Mouse (Mus musculus) thymus, postnatal 14 days (tissue): ENCODE data around the gene Psmb5.
A peak's percentile ranks its signal among the peaks of the same experiment; 100 is the strongest.

Source experiments
- DNase-seq: peaks from one replicate; pipeline ENCODE4 v3.0.0; 2021

The Psmb5 gene

DNA sequence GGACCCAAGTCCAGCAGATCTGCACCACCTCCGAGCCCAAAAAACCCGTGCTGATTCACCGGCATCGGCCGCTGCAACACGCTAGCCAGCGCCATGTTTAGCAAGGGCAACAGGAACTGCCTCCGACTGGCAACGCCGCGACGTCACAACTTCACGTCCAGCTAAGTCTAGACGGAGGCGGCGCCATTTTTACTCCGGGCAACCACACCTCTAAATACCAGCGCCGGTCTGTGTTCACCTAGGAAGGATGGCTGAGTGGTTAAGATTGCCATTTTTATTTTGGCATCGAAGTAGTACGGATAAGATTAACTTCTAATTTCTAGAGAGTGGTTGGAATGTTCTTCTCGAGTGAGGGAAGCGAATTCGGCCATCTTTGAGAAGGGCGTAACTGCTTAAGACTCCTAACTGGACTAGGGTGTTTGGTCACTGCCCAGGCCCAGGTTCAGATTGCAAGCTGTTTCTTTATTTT, at the start of gene Psmb5:
TSS of gene Psmb5 (minus strand) at position 126 of the 469 bp plus-strand sequence.
- DNase-seq = peak; percentile 89

DNA sequence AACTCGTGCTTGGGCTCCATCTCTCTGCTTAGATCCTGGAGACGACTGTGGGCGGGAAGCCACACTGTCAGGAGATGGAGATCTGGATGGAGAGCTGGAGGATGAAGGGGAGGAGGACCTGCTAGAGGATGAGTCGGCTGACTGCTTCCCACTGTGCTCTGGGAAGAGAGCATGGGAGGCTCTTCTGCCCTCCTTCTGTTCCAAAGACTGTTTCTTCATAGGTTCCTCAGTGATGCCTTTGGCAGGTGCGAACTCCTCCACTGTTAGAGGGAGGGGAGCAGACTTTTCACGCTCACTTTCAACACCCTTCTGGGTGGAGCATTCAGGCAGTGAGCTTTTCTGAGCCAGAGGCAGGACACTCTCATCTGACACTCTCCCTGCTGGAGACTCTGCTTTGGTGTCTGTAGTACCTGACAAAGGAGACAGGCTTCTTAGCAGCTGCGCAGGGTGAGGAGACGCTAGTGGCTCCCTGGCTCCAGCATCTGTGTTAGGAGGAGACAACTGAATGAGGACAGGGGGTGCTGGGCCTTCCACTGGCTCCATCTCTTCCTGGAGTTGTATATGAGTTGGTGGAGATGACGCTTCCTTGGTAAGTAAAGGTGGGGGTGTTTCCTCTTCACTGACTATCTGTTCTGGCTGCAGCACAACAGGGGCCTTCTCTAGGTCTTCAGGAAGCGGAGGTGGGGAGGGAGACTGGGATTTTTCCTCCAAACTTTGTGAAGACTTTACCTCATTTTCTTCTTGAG, 46.8 kb upstream of the Psmb5 start:
- DNase-seq = no peak

DNA sequence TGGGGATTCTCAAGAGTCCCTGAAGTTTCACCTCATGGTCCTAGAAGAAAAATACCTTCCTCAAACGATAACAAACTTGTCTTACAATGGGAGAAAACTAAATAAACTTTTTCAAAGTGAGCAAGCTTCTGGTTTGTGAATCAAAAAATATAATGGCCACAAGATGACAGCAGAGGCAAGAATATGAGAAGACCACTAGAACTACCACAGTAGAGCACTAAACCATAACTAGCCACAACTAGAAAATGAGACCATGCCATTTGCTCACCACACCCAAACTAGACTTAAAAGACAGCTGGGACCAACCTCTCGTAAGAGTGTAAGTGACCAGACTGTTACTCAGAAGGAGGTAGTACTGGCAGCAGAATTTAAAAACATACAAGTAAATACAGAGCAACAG, 42.2 kb upstream of the Psmb5 start:
- no peak for DNase-seq

DNA sequence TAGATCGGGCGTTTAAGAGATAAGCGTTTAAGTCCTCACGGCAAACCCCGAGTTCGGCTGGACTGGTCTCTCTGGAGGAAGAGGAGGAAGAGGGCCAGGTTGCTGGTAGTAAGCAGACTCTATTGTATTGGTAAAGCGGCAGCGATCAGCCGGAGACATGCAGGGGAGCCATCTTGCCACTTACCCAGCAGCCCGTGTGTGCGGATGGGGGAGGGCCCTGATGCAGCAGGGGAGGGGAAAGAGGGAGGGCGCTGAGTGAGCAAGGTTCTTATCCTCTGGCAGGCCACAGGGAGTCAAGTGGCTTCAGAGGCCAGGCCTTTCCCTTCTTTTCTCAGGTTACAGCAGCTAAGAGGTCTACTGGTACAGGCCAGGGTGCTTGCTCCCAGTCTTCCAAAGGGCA, 35.7 kb upstream of the Psmb5 start:
- peak; percentile 89 for DNase-seq

DNA sequence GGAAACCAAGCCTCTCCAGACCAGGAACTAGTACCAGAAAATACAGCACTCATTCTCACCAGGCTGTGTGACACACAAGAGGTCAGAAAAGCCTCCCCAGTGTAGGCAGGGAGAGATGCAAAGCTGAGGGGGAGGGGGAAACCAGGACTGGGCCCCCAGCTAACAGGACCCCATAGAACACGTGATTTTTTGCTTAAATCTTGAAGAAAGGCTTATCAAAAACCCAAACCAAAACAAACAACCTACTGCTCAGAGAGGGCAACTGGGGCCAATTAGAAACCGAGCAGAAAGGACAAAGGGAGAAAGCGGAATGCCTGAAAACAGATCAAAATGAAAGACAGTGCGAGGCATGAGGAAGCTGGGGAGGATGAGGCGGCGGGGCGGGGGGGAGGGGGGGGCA, 35.0 kb upstream of the Psmb5 start:
- DNase-seq = no peak

DNA sequence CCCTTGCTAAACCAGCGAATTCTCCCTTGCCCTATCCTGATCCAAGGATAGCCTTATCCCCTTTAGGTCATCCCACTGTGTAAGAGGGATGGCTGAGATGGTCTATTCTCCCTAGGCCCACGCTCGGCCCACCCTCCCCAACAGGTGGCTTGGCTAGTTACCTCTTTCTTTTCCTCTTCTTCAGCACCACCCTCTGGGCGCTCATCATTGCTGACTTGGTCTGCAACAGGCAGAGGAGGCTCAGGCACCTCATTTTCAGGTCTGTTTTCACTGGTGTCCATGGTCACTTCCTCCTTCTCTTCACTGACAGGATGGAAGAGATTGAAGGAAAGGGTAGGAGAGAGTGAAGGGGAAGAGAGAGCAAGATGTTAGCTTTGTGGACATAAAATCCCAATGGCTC, 33.7 kb upstream of the Psmb5 start:
- no peak for DNase-seq

DNA sequence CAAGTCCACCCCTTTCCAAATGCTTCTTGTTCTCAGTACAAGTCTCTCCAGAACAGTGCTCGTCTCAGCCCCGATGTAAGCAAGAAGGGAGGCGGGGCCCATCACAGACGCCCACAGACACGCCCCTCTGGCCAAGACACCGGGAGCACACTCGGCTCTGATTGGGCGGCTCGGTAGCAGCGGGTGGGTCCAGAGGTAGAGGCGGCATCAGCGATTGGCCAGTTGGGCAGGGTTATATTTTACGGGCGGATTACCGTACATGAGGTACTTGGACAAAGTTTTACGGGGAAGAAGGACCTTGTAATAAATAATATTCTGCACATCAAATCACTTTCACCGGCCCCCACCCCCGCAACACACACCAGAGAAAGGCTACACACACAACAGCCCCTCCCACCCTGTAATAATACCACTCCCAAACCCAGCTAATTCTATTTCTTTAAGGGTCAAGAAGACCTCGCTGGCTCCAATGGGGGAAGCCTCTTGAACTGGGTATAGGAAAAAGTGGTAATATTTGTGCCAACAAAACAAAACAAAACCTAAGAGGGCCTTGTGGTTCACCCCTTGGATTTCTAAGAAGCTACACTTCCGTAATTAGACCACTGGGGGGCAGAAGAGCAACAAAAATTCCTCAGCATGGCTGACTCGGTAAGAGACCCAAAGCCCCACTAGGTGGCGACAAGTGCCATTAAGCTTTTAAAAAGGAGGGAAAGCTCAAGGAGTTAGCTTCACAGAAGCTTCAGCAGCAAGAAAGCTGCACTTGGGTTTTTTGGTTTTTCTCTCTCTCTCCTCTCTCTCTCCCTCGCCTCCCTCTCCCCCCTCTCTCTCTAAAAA, 33.0 kb upstream of the Psmb5 start:
- DNase-seq = peak; percentile 90

DNA sequence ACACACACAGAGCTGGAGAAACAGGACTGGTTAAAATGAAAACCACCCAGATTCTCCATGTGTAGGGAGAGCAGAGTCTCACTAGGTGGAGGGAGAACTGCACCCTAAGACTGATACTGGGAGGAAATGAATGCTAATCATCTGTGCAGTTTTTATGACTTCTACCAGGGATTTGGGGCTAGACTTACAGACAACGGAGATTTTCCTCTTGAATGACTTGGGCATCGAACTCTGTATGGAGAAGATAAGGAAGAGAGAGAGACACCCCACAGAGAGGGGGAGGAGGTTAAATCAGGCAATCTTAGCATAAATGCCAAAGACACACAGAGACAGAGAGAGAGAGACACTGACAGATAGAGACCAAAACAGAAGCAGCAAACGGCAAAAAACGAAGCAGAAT, 30.1 kb upstream of the Psmb5 start:
- no peak for DNase-seq

DNA sequence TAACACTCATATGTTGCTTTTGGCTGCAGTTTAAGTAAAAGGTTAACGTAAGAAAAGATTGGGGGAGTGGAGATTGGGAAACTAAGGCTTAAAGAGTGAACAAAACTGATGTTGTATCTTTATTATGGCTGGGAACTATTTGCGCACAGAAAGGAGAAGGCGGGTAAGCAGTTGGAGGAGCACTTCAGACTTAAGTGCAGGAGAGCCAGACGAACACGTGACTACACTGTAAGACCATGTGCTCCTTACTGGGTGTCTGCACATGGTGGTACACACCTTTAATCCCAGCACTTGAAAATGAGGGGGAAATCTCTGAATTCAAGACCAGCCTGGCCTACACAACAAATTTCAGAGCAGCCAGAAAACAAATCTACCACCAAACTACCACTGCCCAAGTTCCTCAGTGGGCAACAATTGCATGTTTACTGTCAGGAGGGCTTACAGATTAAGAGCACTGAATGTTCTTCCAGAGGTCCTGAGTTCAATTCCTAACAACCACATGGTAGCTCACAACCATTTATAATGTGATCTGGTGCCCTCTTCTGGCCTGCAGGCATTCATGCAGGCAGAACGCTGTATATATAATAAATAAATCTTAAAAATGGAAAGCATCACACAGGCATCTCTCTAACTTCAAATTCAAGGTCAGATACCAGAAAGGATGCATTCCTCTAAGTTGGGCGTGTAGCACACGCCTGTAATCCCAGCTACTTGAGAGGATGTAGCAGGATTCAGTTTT, 29.2 kb upstream of the Psmb5 start:
- DNase-seq = no peak

DNA sequence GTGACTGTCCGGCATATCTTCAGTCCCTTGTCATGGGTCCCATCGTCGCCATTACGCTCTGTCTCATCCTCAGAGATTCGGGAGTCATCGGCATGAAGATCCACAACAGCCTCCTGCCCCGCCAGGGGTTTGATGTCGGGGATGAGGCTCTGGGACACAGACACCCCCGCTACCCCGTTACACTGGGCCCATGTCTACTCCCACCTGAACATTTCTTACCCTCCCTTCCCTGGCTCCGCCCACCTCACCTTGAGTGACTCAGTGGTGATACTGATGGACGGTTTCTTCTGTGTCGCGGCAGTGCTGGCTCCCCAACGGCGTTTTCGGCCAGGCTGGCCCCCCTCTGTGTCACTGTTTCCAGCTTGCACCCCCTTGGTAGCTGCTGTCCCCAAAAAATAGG, 28.6 kb upstream of the Psmb5 start:
- DNase-seq = no peak

DNA sequence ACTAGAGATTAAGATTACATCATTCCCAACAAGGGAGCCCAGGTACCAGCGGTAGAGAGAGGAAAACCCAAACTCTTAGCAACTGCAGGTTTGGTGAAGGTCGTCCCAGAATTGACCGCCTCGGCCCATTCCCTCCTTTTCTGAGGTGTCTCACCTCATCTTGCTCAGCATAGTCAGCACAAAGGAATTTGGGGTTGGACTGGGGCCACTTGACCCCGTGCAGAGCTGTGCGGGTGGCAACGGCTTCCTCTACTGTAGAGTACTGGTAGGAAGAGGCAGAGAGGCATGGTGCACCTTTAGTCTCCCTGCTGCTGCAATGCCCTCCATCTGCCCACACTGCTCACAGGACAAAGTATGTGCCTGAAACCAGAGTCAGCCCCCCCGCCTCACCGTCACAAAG, 26.5 kb upstream of the Psmb5 start:
- DNase-seq = no peak

DNA sequence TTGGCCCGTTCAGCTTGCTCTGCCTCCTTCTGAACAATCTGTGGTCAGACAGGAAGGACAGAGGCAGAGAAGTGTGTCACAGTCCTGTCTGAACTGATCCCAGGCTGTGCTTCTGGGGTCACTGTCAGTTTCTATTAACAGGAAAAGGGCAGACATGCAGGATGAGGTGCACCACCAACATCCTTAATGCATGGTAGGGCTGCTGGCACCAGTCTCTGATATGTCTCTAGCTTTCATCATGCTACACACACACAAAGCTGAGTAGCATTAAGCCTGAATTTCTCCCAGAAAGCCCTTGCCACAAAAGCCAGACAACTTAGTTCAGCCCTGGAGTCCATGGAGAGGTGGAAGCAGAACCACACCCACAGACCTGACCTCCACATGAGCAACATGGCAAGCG, 25.2 kb upstream of the Psmb5 start:
- no peak for DNase-seq

DNA sequence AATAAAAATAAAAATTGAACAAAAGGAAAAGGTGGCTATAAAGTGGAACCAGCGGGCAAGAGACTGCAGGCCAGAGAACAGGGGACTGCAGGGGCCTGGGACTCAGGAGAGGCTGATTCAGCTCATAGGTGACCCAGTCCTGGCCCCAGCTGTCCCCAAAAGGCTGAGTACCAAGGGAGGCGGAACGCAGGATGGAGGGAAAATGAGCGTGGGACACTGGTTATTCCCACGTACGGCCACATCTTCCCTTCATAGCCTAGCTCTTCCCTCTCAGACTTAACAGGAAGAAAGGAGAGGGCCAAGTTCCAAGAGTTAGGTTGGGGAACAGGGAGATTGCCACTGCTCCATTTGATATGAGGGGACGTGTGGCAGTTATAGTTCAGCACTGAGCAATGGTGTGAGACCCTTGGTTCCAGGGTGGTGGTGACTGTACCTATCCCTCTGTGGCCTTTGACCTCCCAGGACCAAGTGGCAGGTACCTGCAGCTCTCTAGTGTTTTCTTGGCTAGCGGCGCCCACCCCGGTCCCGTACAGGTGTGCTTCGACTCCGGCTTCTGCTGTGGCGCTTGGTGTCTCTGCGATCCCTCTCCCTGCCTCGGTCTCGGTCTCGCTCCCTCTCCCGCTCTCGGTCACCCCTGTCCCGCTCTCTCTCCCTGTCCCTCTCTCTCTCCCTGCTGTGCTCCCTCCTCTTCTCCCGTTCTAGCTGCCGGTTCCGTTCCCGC, 24.6 kb upstream of the Psmb5 start:
- no peak for DNase-seq

DNA sequence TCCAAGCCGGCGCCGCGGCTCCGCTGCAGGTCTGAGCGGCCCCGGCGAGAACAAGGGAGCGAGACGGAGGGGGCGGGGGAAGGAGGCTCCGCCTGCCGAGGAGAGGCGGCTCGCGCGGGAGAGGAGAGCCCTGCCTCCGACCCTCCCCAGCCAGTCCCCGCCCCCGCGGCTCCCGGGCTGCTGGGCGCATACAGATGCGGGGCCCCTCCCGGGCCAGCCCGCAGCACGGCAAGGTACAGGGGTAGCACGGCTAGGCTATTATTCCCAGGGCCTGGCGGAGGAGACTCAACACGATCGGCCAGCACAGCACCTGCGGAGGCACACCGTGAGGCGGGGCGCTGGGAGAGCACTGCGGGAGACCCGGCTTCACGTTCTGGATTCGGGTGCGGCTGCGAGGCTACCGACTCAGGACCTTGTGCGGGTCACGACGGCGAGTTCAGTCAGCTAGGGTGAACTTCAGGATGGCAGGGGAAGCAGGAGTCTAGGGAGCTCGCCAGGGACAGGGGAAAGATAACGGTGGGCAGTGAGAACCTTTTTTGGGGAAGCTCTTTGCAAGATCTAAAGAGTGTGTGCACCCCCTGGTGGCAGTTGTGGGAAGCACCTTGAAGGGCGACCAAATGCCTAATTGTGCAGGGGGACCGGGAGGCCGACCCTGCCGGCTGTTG, 23.6 kb upstream of the Psmb5 start, which contains the start of gene Cdh24:
TSS of gene Cdh24 (minus strand) at position 60 of the 665 bp plus-strand sequence.
- peak; percentile 96 for DNase-seq

DNA sequence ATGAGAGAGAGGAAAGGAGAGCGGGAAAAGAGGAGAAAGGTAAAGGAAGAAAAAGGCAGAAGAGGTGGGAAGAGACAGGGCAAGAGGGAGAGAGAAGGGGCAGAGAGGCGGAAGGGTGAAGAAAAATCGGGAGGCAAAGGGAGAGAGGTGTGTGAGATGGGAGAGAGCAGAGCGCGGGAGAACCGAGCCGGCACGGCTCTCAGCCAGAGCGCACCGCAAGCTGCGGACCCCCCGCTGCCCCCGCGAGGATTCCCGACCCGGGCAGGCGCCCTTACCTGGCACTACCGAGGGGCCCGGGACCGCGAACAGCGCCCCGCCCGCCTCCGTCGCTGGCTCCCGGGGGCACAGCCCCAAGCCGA, 23.1 kb upstream of the Psmb5 start, which contains the start of gene Gm17606:
TSS of gene Gm17606 (plus strand) at position 7 of the 359 bp plus-strand sequence.
- DNase-seq = no peak

DNA sequence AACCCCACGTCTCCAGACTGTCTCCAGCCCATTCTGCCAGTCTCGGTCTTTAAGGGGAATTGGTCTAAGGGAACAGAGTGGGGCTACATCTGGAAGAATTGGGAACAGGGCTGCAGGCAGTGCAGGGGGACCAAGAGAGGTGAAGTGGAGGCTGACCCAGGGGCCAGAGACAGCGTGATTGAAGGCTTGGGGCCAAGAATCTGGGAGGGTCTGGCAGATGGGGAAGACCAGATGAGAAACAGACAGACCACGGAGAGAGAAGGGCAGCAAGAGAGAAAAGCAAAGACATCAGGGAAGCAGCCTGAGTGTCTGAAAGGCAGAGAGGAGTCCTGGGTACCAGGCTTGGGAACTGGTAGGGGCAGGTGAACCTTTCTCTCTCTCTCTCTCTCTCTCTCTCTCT, 22.3 kb upstream of the Psmb5 start:
- DNase-seq = no peak

DNA sequence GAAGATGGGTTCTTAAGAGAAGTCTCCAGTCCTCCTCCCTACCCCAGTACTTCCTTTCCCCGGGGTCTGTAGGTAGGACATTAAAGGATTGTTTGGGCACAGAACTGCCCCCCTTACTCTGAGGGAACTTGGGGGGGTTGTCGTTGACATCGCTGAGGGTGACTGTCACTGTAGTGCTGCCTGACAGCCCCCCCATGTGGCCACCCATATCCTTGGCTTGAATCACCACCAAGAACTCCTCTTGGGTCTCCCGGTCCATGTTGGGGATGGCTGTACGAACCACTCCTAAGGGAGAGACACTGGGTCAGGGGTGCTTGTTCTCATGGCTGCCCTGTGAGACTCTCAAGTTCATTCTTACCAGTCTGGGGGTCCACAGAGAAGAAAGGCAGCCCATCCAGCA, 20.4 kb upstream of the Psmb5 start:
- peak; percentile 44 for DNase-seq

DNA sequence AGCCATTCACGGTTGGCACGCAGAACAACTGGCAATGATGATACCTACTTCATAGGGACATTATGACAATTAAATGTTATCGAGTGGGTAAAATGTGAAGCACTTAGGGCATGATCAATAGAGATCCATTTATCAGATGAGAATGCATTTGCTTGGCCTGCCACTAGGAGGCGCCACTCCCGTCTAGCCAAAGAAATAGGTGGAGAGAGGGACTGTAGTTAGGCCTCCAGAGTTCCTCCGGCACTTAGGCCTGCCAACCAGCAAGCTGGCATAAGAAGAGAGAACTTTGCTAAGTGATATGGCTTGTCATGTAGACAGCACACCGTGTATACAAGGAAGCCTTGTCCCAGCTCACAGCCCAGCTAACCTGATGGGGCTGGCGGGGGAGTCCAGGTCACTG, 19.1 kb upstream of the Psmb5 start:
- peak; percentile 60 for DNase-seq

DNA sequence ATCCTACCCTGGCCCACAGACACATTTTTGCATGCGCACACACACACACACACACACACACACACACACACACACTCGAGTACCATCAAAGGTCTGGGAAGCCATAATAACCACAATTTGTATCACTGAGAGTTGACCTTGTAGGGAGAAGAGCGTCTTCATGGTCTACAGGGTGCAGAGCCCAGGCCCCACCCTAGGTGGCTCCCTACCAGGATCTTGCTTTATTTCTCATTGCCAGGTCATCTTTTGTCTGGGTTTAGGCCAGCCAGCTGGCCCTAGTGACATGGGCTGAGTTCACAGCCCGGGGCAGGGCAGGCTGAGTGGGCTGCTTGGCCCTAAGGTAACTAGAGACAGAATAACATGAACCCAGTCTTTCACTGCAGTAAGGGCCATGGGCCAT, 16.4 kb upstream of the Psmb5 start:
- no peak for DNase-seq

DNA sequence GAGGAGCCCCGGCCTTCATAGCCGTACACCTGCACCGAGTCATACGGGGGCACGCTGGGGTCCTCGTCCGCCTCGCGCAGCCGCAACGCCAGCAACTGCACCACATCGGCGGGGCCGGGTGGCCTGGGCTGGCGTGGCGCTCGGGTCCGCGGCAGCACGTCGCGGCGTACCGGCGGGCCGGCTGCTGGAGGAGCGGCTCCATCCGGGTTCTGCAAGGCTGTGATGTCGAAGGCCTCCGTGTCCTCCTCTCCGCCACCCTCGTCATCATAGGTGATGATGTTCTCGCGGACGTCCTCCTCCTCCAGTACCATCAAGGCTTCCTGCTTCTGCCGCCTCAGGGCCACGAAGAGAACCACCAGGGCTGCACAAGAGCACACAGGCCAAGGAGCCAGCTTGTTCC, 14.4 kb upstream of the Psmb5 start:
- DNase-seq = no peak

DNA sequence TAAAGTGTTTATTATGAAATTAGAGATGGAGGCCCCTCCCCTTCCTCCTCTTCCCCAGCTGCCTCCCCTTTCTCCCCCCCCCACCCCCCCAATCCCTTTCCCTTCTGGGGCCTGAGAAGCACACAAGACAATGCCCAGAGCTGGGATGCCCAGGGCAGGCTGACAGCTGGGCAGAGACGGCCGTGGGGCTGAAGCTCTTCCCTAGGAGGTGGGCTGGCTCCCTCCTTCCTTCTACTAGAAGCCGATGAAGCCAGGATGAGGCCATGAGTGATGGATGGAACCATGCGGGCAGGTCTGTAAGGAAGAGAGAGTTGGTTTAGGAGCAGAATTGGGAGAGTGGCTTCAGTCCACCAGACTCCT, 13.4 kb upstream of the Psmb5 start:
- no peak for DNase-seq

DNA sequence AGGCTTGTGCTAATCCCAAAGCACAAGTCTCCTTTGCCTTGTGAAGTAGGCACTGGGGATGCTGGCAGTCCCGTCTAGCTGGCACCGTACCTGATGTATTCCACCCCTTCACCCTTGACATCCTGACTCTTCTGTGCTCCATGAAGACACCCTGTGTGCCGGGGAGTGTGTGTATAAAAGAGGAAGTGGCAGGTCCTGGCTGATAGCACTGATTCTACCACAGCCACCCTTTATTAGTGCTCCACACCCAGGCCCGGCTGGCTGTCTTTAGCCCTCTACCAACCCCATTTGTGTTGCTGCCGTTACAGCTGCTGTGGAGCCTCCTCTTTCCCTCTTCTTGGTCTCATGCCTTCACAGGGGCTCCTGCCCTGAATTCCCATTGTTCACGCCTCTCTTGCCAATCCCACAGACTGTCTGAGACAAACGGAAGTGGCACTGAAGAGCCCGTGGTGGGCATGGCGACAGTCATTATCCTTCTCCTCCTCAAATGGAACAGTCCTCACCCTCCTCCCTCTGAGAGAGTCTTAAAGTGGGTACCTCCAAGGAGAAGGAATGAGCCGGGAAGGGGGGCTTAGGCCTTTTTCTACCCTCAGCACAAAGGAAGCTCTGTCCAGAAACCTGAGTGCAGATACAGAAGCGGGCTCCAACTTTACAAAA, 12.9 kb upstream of the Psmb5 start:
- DNase-seq = no peak
